In genomic region chr11:75643323-75643722, GRCm38 (mm10) we compare ENCODE assay signal across 22 mouse cellular contexts. TPM values are rescaled to one million over a fixed set of nuclear protein-coding genes. Genes with fewer than 3 reads are reported as not detected.
DNase-seq lines count a peak whose midpoint lies in the region; ATAC-seq and TF ChIP-seq lines count a peak whose summit lies in the region.
"Had no signal": no experiment of that assay in that cellular context is flagged by ENCODE, and none has a peak within 500 bp of the region (broad histone marks: within the 10 kb centered on the region; RNA-seq: fewer than 3 reads in every experiment).

No protein-coding gene starts in this region.

- no peak overlapping the region for H3K4me3 ChIP-seq in hindbrain, embryonic 13.5 days
- no peak overlapping the region for H3K4me3 ChIP-seq in hindbrain, postnatal 0 days (ENCODE audit: low read length)
- no peak overlapping the region for H3K4me3 ChIP-seq in kidney, embryonic 15.5 days (replicated peaks)
- no peak overlapping the region for H3K4me3 ChIP-seq in kidney, postnatal 0 days (replicated peaks; ENCODE audit: low read depth, low read length)
- H3K4me3 ChIP-seq: embryonic facial prominence, embryonic 13.5 days; embryonic facial prominence, embryonic 15.5 days; erythroblast, embryonic 14.5 days; forebrain, embryonic 10.5 days; forebrain, embryonic 12.5 days had no signal

- no peak overlapping the region for H3K27ac ChIP-seq in hindbrain, embryonic 13.5 days
- no peak overlapping the region for H3K27ac ChIP-seq in hindbrain, postnatal 0 days
- H3K27ac ChIP-seq in kidney, embryonic 15.5 days, result no peak overlapping the region
- no peak overlapping the region for H3K27ac ChIP-seq in kidney, postnatal 0 days
- H3K27ac ChIP-seq: embryonic facial prominence, embryonic 13.5 days; embryonic facial prominence, embryonic 15.5 days; forebrain, embryonic 10.5 days; forebrain, embryonic 12.5 days had no signal

- H3K36me3 ChIP-seq in hindbrain, embryonic 13.5 days, result peaks cover 60% of the 10 kb centered on the region
- peaks cover 4% of the 10 kb centered on the region; the same call in 1 of the 2 replicates for H3K36me3 ChIP-seq in hindbrain, postnatal 0 days (ENCODE audit: insufficient read depth, low read length)
- H3K36me3 ChIP-seq in kidney, embryonic 15.5 days, result peaks cover 8% of the 10 kb centered on the region; the same call in 1 of the 2 replicates
- H3K36me3 ChIP-seq in kidney, postnatal 0 days (ENCODE audit: insufficient read depth, low read length), result peaks cover 27% of the 10 kb centered on the region; the same call in 1 of the 2 replicates
- H3K36me3 ChIP-seq: forebrain, embryonic 10.5 days had no signal

- TF ChIP-seq CTCF in hindbrain, postnatal 0 days (IDR thresholded peaks at IDR 0.05; ENCODE audit: low read depth), result no peak
- no peak for TF ChIP-seq CTCF in kidney, postnatal 0 days (IDR thresholded peaks at IDR 0.05; ENCODE audit: low read depth)

- H3K4me1 ChIP-seq in hindbrain, embryonic 13.5 days (replicated peaks), result 0 out of 2 replicates have a peak, but pooled peaks cover 3% of the 10 kb centered on the region
- no peaks in the 10 kb centered on the region for H3K4me1 ChIP-seq in hindbrain, postnatal 0 days (ENCODE audit: insufficient read depth, low read length)
- peaks cover 6% of the 10 kb centered on the region; the same call in 1 of the 2 replicates for H3K4me1 ChIP-seq in kidney, embryonic 15.5 days
- H3K4me1 ChIP-seq in kidney, postnatal 0 days (replicated peaks; ENCODE audit: insufficient read depth, low read length), result 0 out of 2 replicates have a peak, but pooled peaks cover 5% of the 10 kb centered on the region
- H3K4me1 ChIP-seq: forebrain, embryonic 10.5 days; forebrain, embryonic 12.5 days had no signal

- no peak for ATAC-seq in hindbrain, embryonic 13.5 days (ENCODE audit: low FRiP score)
- ATAC-seq in hindbrain, postnatal 0 days, result no peak
- ATAC-seq in kidney, embryonic 15.5 days (replicated peaks; ENCODE audit: low FRiP score), result 0 out of 2 replicates have a peak, but pooled peaks have one; percentile 12
- peak; percentile 50 for ATAC-seq in kidney, postnatal 0 days (replicated peaks; ENCODE audit: low FRiP score, low read depth)
- ATAC-seq: forebrain, embryonic 14.5 days had no signal

- H3K27me3 ChIP-seq in hindbrain, embryonic 13.5 days, result no peaks in the 10 kb centered on the region
- H3K27me3 ChIP-seq in hindbrain, postnatal 0 days (ENCODE audit: insufficient read depth, low read length), result no peaks in the 10 kb centered on the region
- no peaks in the 10 kb centered on the region for H3K27me3 ChIP-seq in kidney, embryonic 15.5 days
- no peaks in the 10 kb centered on the region for H3K27me3 ChIP-seq in kidney, postnatal 0 days (ENCODE audit: insufficient read depth, low read length)
- H3K27me3 ChIP-seq: embryonic facial prominence, embryonic 13.5 days; embryonic facial prominence, embryonic 15.5 days; forebrain, embryonic 12.5 days had no signal

- WGBS in hindbrain, embryonic 13.5 days, result 89% methylated on average over 5 of the region's 5 CpGs
- WGBS in hindbrain, postnatal 0 days, result 85% methylated on average over 5 of the region's 5 CpGs
- 36% methylated on average over 5 of the region's 5 CpGs for WGBS in kidney, embryonic 15.5 days
- WGBS in kidney, postnatal 0 days, result 33% methylated on average over 5 of the region's 5 CpGs

- H3K9me3 ChIP-seq in hindbrain, embryonic 13.5 days, result no peaks in the 10 kb centered on the region
- H3K9me3 ChIP-seq in hindbrain, postnatal 0 days (ENCODE audit: low read length), result no peaks in the 10 kb centered on the region
- no peaks in the 10 kb centered on the region for H3K9me3 ChIP-seq in kidney, embryonic 15.5 days (replicated peaks)
- no peaks in the 10 kb centered on the region for H3K9me3 ChIP-seq in kidney, postnatal 0 days (replicated peaks; ENCODE audit: low read length)
- H3K9me3 ChIP-seq: embryonic facial prominence, embryonic 13.5 days; embryonic facial prominence, embryonic 15.5 days; forebrain, embryonic 10.5 days; forebrain, embryonic 12.5 days had no signal

- H3K9ac ChIP-seq in hindbrain, embryonic 13.5 days, result 0 out of 2 replicates have a peak overlapping the region, but pooled peaks have one; percentile 5
- no peak overlapping the region for H3K9ac ChIP-seq in hindbrain, postnatal 0 days (replicated peaks; ENCODE audit: low read length)
- no peak overlapping the region for H3K9ac ChIP-seq in kidney, embryonic 15.5 days
- H3K9ac ChIP-seq in kidney, postnatal 0 days (ENCODE audit: low read depth, low read length), result no peak overlapping the region
- H3K9ac ChIP-seq: embryonic facial prominence, embryonic 13.5 days; embryonic facial prominence, embryonic 15.5 days; forebrain, embryonic 12.5 days had no signal

- DNase-seq in hindbrain, postnatal 0 days (ENCODE audit: low spot score), result no peak
- no peak for DNase-seq in kidney, adult 11 months
- DNase-seq in kidney, postnatal 0 days (ENCODE audit: low spot score), result peak; percentile 41
- no peak for DNase-seq in kidney, postnatal 10 days
- DNase-seq: adrenal gland, adult 2 months; adrenal gland, postnatal 10 days; adrenal gland, postnatal 25 days; cerebellum, adult 11 months; cerebellum, adult 18-20 months; cerebellum, adult 8-10 months; cerebellum, adult 9-11 months; cerebellum, postnatal 14 days; cerebellum, postnatal 36 days; embryo, embryonic 11 days had no signal

- H3K4me2 ChIP-seq in hindbrain, embryonic 13.5 days, result no peak overlapping the region
- no peak overlapping the region for H3K4me2 ChIP-seq in hindbrain, postnatal 0 days (ENCODE audit: low read depth, low read length)
- no peak overlapping the region for H3K4me2 ChIP-seq in kidney, embryonic 15.5 days
- H3K4me2 ChIP-seq in kidney, postnatal 0 days (ENCODE audit: low read length), result no peak overlapping the region
- H3K4me2 ChIP-seq: embryonic facial prominence, embryonic 13.5 days; embryonic facial prominence, embryonic 15.5 days; forebrain, embryonic 12.5 days had no signal

RNA-seq across cellular contexts. Expression of gene Myo1c, which starts 7.0 kb away (rescaled TPM):
- polyA plus RNA-seq in hindbrain, embryonic 13.5 days (2015; fragmentation: Nextera tagmentation; extraction: Ambion mirVana), result 8.8 and 9.6 TPM in 2 replicates
- total RNA-seq in hindbrain, postnatal 0 days (2014; rRNA removed), result 20.5 and 22.4 TPM in 2 replicates
- polyA plus RNA-seq in hindbrain, postnatal 0 days (2015; fragmentation: Nextera tagmentation; extraction: Ambion mirVana), result 9.3 and 9.5 TPM in 2 replicates
- 59.8 and 67.6 TPM in 2 replicates for polyA plus RNA-seq in kidney, embryonic 15.5 days (2015; fragmentation: Nextera tagmentation; extraction: Ambion mirVana)
- polyA plus RNA-seq in kidney, postnatal 0 days (2015; fragmentation: Nextera tagmentation; extraction: Ambion mirVana), result 55.3 and 60.8 TPM in 2 replicates

RNA-seq across cellular contexts. Expression of gene Inpp5k, which starts 12.5 kb away (rescaled TPM):
- 38.8 and 41.2 TPM in 2 replicates for polyA plus RNA-seq in hindbrain, embryonic 13.5 days (2015; fragmentation: Nextera tagmentation; extraction: Ambion mirVana)
- 52.1 and 53.2 TPM in 2 replicates for total RNA-seq in hindbrain, postnatal 0 days (2014; rRNA removed)
- 38.8 and 43.9 TPM in 2 replicates for polyA plus RNA-seq in hindbrain, postnatal 0 days (2015; fragmentation: Nextera tagmentation; extraction: Ambion mirVana)
- 26.6 and 28.7 TPM in 2 replicates for polyA plus RNA-seq in kidney, embryonic 15.5 days (2015; fragmentation: Nextera tagmentation; extraction: Ambion mirVana)
- polyA plus RNA-seq in kidney, postnatal 0 days (2015; fragmentation: Nextera tagmentation; extraction: Ambion mirVana), result 35.9 and 38.6 TPM in 2 replicates

RNA-seq across cellular contexts. Expression of gene Crk, which starts 35.7 kb away (rescaled TPM):
- polyA plus RNA-seq in hindbrain, embryonic 13.5 days (2015; fragmentation: Nextera tagmentation; extraction: Ambion mirVana), result 120 TPM in 2 replicates
- 83.3 and 111 TPM in 2 replicates for total RNA-seq in hindbrain, postnatal 0 days (2014; rRNA removed)
- 82.3 and 82.5 TPM in 2 replicates for polyA plus RNA-seq in hindbrain, postnatal 0 days (2015; fragmentation: Nextera tagmentation; extraction: Ambion mirVana)
- polyA plus RNA-seq in kidney, embryonic 15.5 days (2015; fragmentation: Nextera tagmentation; extraction: Ambion mirVana), result 119 and 131 TPM in 2 replicates
- polyA plus RNA-seq in kidney, postnatal 0 days (2015; fragmentation: Nextera tagmentation; extraction: Ambion mirVana), result 106 and 112 TPM in 2 replicates

RNA-seq across cellular contexts. Expression of gene Pitpna, which starts 55.4 kb away (rescaled TPM):
- polyA plus RNA-seq in hindbrain, embryonic 13.5 days (2015; fragmentation: Nextera tagmentation; extraction: Ambion mirVana), result 94.8 and 101 TPM in 2 replicates
- total RNA-seq in hindbrain, postnatal 0 days (2014; rRNA removed), result 90.7 and 91.4 TPM in 2 replicates
- polyA plus RNA-seq in hindbrain, postnatal 0 days (2015; fragmentation: Nextera tagmentation; extraction: Ambion mirVana), result 95.9 and 109 TPM in 2 replicates
- 77.6 and 83.5 TPM in 2 replicates for polyA plus RNA-seq in kidney, embryonic 15.5 days (2015; fragmentation: Nextera tagmentation; extraction: Ambion mirVana)
- polyA plus RNA-seq in kidney, postnatal 0 days (2015; fragmentation: Nextera tagmentation; extraction: Ambion mirVana), result 68.9 and 69.8 TPM in 2 replicates

Comparison
In these comparisons a context has a peak if more than half of its experiments do, and no peak if none do; other contexts are left out.
1. ATAC-seq: peak in kidney, embryonic 15.5 days (single experiment) and kidney, postnatal 0 days (single experiment); none in hindbrain, embryonic 13.5 days (single experiment) and hindbrain, postnatal 0 days (single experiment).